Mouse (Mus musculus): Measurements from ENCODE around the gene Rapgef4. TPM values are rescaled to one million over a fixed set of nuclear protein-coding genes. Genes with fewer than 3 reads are reported as not detected.

The Rapgef4 gene
- polyA plus RNA-seq, 1 experiment, result not detected

DNA sequence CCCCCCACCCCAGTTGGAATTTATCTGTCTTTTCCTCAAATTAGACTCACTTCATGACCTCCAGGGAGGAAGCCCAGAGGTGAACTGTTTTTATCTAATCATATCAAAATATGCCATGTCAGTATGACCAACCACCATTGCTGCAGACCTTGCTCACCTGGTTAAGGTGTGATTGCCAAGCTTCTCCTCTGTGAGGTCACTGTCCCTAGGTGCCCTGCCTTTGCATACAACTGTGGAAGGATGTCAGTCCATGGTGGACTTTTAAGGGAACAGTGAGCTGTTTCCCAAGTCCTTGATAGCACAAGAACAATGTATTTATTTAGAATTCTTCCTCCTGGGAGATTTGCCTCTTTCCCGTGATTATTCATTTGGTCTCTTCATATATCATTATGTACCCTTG, 172.8 kb downstream of the Rapgef4 start:
- Histone ChIP-seq H3K4me3 (replicated peaks) (no peak overlapping the region), H3K9me3 (ENCODE audit: control insufficient read depth, low read length) (no peaks in the 10 kb centered on the region), H3K36me3 (ENCODE audit: control insufficient read depth) (no peaks in the 10 kb centered on the region), H3K27me3 (ENCODE audit: control insufficient read depth) (no peaks in the 10 kb centered on the region), H3K4me1 (ENCODE audit: control insufficient read depth) (no peaks in the 10 kb centered on the region)
- no peak for TF ChIP-seq GATA1 (IDR thresholded peaks at IDR 0.05; ENCODE audit: low read length)
- TF ChIP-seq TAL1 (IDR thresholded peaks at IDR 0.05; ENCODE audit: low read length), result no peak

DNA sequence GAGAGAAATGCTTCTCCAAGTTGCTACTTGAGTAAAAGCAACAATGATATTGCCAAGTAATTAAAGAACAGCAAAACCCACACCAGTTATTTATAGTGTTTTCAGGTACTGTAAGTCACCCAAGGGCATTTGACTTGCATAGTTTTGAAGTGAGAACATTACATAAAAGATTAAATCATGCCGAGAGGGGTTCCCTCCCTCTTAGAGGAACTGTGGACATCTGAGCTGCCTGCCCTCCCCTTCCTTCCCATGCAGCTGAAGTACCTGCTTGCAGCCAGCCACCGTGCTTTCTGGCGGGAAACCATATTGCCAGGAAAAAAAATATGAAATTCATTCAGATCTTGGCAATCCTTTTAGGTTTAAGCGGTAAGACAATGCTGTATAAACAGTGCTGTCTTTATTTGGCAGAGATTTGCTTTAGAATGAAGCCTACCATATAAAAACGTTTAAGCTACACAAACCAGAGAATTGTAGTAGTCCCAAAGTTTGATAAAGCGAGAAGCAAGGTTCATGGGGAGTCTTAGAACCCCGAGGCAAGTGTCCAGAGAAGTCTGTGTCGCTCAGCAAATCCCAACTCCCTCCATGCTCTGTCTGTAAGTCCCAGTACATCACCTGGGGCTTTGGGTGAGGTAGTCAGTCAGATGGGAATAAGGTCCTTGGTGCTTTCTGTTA, 174.2 kb downstream of the Rapgef4 start:
- Histone ChIP-seq H3K27me3 (ENCODE audit: control insufficient read depth) (no peaks in the 10 kb centered on the region), H3K4me3 (replicated peaks) (no peak overlapping the region), H3K36me3 (ENCODE audit: control insufficient read depth) (no peaks in the 10 kb centered on the region), H3K9me3 (ENCODE audit: control insufficient read depth, low read length) (no peaks in the 10 kb centered on the region), H3K4me1 (ENCODE audit: control insufficient read depth) (no peaks in the 10 kb centered on the region)
- TF ChIP-seq TAL1 (IDR thresholded peaks at IDR 0.05; ENCODE audit: low read length) (no peak), GATA1 (IDR thresholded peaks at IDR 0.05; ENCODE audit: low read length) (no peak)

DNA sequence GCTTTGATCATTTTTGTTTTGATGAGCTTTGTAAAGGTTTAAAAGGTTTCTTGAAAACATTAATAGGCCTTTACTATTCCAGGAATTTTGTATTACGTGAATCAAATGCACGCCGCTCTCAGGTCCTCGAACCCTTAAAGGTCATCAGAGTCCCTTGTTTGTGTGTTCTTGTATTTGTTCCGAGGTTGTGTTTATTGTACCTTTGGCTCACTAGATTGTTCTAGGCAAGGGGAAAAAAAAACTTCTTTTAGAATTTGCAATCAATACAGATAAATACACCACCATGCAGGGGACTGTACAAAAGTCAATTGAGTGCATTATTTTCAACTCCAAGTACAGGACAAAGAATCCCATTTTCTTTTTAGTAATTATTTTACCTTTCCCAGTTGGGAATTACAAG, 175.4 kb downstream of the Rapgef4 start:
- no peaks in the 10 kb centered on the region for H3K4me1 ChIP-seq (ENCODE audit: control insufficient read depth)
- H3K36me3 ChIP-seq (ENCODE audit: control insufficient read depth), result no peaks in the 10 kb centered on the region
- no peaks in the 10 kb centered on the region for H3K27me3 ChIP-seq (ENCODE audit: control insufficient read depth)
- H3K4me3 ChIP-seq (replicated peaks), result no peak overlapping the region
- TF ChIP-seq TAL1 (IDR thresholded peaks at IDR 0.05; ENCODE audit: low read length), result no peak
- no peak for TF ChIP-seq GATA1 (IDR thresholded peaks at IDR 0.05; ENCODE audit: low read length)
- H3K9me3 ChIP-seq (ENCODE audit: control insufficient read depth, low read length), result no peaks in the 10 kb centered on the region

DNA sequence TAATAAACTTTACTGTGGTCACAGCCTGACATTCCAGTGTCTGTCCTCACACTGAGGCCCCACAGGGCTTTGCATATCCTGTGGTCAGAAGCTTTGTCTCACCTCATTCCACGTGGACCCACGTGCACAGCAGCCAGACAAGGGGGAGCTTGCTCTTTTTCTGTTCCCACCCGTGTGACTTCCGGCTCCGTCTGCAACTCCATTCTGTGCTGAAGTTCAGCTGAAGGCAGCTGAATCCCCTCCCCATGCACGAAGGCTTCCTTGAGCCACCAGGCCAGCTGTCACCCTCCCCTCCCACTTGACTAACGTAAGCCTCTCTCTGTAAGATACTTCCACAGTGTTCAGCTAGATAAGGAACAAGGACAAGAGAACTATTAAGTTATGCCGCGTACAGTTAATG, 176.5 kb downstream of the Rapgef4 start:
- no peak for TF ChIP-seq GATA1 (IDR thresholded peaks at IDR 0.05; ENCODE audit: low read length)
- no peak for TF ChIP-seq TAL1 (IDR thresholded peaks at IDR 0.05; ENCODE audit: low read length)
- Histone ChIP-seq H3K27me3 (ENCODE audit: control insufficient read depth) (no peaks in the 10 kb centered on the region), H3K4me1 (ENCODE audit: control insufficient read depth) (no peaks in the 10 kb centered on the region), H3K36me3 (ENCODE audit: control insufficient read depth) (no peaks in the 10 kb centered on the region), H3K4me3 (replicated peaks) (no peak overlapping the region), H3K9me3 (ENCODE audit: control insufficient read depth, low read length) (no peaks in the 10 kb centered on the region)

DNA sequence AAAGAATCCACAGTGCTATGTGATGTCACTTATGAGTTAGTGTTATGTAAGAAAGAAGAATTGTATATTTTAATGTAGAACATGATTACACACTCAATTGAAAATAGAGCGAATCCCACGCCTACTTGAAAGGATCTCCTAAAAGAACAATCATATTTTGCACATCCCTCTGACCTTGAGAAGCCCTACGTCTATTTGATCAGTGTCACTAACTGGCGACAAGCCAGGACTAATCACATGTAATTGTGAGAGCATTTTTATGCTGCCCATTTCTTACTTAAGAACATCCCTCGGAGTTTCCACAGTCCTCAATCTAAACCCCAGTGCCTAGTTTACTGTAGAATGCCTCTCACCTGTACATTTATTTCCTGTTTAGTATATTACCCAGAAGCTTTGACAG, 177.0 kb downstream of the Rapgef4 start:
- Histone ChIP-seq H3K4me1 (ENCODE audit: control insufficient read depth) (no peaks in the 10 kb centered on the region), H3K9me3 (ENCODE audit: control insufficient read depth, low read length) (no peaks in the 10 kb centered on the region), H3K36me3 (ENCODE audit: control insufficient read depth) (no peaks in the 10 kb centered on the region), H3K4me3 (replicated peaks) (no peak overlapping the region), H3K27me3 (ENCODE audit: control insufficient read depth) (no peaks in the 10 kb centered on the region)
- TF ChIP-seq GATA1 (IDR thresholded peaks at IDR 0.05; ENCODE audit: low read length), result no peak
- TF ChIP-seq TAL1 (IDR thresholded peaks at IDR 0.05; ENCODE audit: low read length), result no peak

DNA sequence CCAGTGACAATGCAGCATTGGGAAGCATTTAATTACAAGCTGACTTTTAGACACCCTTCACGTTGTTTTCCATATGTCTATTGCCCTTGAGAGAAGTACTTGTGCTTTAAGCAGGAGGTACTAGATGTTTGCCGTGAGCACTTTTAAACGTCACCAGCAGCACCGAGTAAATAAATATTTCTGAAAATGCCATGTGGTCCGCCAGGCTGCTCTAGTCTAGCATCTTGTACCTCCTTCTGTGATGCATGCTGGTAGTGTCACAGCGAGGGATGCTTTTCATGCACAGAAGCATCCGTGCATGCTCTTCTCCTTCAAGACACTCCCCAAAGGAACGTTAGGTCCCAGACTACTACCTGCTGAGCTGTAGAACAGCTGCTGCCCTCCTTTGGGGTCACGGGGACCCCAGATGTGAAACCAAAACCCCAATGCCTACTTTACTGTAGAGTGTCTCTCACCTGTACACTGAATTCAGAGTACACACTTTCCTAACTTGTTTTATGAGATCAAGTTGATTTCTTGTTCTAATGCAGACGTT, 177.7 kb downstream of the Rapgef4 start:
- H3K36me3 ChIP-seq (ENCODE audit: control insufficient read depth), result no peaks in the 10 kb centered on the region
- TF ChIP-seq TAL1 (IDR thresholded peaks at IDR 0.05; ENCODE audit: low read length) (no peak), GATA1 (IDR thresholded peaks at IDR 0.05; ENCODE audit: low read length) (no peak)
- H3K4me1 ChIP-seq (ENCODE audit: control insufficient read depth), result no peaks in the 10 kb centered on the region
- H3K9me3 ChIP-seq (ENCODE audit: control insufficient read depth, low read length), result no peaks in the 10 kb centered on the region
- H3K4me3 ChIP-seq (replicated peaks), result no peak overlapping the region
- H3K27me3 ChIP-seq (ENCODE audit: control insufficient read depth), result no peaks in the 10 kb centered on the region

DNA sequence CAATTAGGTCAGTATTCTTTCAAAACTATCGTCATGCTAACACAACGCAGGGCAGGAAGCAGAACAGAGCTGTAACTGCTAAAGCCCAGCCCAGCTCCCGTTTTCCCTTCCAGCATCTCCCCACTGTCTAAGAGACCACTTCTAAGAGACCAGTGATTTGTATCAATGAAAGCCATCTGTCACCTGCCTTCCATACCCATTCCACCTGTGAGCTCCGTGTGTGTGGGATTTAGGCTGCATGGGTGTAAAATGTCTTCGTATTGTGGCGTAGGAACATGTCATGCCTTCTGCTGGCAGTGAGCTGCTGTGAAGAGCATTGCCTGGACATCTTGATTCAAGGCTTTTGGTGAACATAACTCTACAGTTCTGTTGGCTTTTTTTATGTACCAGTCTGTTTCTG, 178.2 kb downstream of the Rapgef4 start:
- H3K27me3 ChIP-seq (ENCODE audit: control insufficient read depth), result no peaks in the 10 kb centered on the region
- no peaks in the 10 kb centered on the region for H3K9me3 ChIP-seq (ENCODE audit: control insufficient read depth, low read length)
- H3K36me3 ChIP-seq (ENCODE audit: control insufficient read depth), result no peaks in the 10 kb centered on the region
- H3K4me3 ChIP-seq (replicated peaks), result no peak overlapping the region
- TF ChIP-seq TAL1 (IDR thresholded peaks at IDR 0.05; ENCODE audit: low read length), result no peak
- TF ChIP-seq GATA1 (IDR thresholded peaks at IDR 0.05; ENCODE audit: low read length), result no peak
- no peaks in the 10 kb centered on the region for H3K4me1 ChIP-seq (ENCODE audit: control insufficient read depth)

DNA sequence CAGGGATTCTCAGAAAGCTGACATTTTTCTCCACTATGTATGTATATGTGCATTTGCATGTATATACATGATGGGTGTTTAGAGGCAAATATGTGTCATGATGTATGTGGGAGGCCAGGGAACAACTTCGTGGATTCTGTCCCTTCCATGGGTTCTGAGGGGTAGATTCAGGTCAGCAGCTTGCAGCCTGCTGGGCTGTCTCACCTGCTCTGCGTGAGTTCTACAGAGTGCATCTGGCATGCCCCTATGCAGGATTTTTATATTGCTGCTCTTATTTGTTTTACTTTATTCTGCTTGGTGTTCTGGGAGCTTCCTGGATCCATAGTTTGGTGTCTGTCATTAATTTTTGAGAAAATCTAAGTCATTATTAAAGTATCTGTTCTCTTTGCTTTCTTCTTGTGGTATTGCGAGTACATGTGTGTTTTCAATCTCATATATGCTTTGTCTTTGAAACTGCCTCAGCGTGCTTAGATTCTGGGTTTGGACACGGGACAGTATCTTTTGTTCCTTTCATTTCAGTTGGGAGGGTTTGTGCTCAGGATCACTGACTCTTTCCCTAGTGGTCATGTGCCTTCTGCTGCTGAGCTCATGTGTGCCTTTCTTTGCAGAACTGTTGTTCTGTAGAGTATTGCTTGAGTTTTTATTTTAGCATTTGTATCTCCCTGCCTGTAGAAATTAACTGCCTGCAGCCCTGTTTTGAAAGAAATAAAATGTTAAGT, 184.3 kb downstream of the Rapgef4 start:
- Histone ChIP-seq H3K27me3 (ENCODE audit: control insufficient read depth) (no peaks in the 10 kb centered on the region), H3K9me3 (ENCODE audit: control insufficient read depth, low read length) (no peaks in the 10 kb centered on the region), H3K4me1 (ENCODE audit: control insufficient read depth) (no peaks in the 10 kb centered on the region), H3K36me3 (ENCODE audit: control insufficient read depth) (no peaks in the 10 kb centered on the region), H3K4me3 (replicated peaks) (no peak overlapping the region)
- TF ChIP-seq GATA1 (IDR thresholded peaks at IDR 0.05; ENCODE audit: low read length) (no peak), TAL1 (IDR thresholded peaks at IDR 0.05; ENCODE audit: low read length) (no peak)

DNA sequence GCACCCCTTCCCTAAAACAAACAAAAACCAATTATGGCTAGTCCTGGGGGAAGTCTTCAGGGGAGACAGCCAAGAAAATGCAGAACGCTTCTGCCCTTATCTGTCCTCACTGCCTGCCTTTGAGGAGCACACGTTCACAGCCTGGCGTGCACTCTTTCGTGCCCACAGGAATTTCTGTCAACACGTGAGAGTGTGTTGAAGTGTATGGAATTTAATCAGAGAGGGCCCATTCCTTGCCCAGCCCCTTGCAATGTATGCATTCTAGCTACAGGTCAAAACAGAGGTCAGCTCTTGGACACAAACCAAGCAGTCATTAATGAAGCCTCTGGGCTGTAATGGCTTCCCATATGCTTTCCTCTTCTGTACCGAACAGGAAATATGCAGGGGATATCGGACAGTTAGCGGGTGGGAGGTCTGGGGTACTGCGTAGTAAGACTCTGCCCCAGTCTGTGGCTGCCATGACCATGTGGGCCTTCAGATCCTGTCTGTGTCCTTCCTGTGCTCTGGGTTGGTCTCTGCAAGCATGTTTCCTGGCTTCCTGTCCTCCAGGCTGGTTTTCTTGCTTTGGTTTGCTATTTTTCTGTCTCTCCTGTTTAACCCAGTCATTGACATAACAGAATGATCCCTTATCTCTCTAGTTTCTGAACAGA, 188.5 kb downstream of the Rapgef4 start:
- TF ChIP-seq TAL1 (IDR thresholded peaks at IDR 0.05; ENCODE audit: low read length) (no peak), GATA1 (IDR thresholded peaks at IDR 0.05; ENCODE audit: low read length) (no peak)
- no peaks in the 10 kb centered on the region for H3K27me3 ChIP-seq (ENCODE audit: control insufficient read depth)
- no peaks in the 10 kb centered on the region for H3K36me3 ChIP-seq (ENCODE audit: control insufficient read depth)
- H3K9me3 ChIP-seq (ENCODE audit: control insufficient read depth, low read length), result no peaks in the 10 kb centered on the region
- H3K4me3 ChIP-seq (replicated peaks), result no peak overlapping the region
- peaks cover 2% of the 10 kb centered on the region; the same call in 1 of the 2 replicates for H3K4me1 ChIP-seq (ENCODE audit: control insufficient read depth)
